Mouse (Mus musculus) hindbrain, embryonic 16.5 days (tissue): ENCODE data around the gene Cacna2d2. TPM values are rescaled to one million over a fixed set of nuclear protein-coding genes. Genes with fewer than 3 reads are reported as not detected.

ENCODE experiments used
- ATAC-seq: fragments of 200-750 bp; cut with Nextera tagmentation; 2 replicates; pipeline ENCODE4 v1.8.0; 2017; ENCODE audit warnings: moderate TSS enrichment, moderate library complexity
- H3K27ac ChIP-seq: fragments of 300-500 bp; sonication (generic); 2 replicates; pipeline ENCODE4 v1.5.1; 2014; ENCODE audit warnings: low read depth, mild to moderate bottlenecking, control low read depth, low read length, moderate library complexity
- H3K27me3 ChIP-seq: fragments of 300-500 bp; sonication (generic); replicated peaks from 2 replicates; pipeline ENCODE4 v1.6.1; 2014; ENCODE audit warnings: low read length; ENCODE audit not compliant: control insufficient read depth, insufficient read depth
- H3K36me3 ChIP-seq: fragments of 300-500 bp; sonication (generic); 2 replicates; pipeline ENCODE4 v1.6.1; 2014; ENCODE audit warnings: mild to moderate bottlenecking, low read length, moderate library complexity, mixed read lengths; ENCODE audit not compliant: control insufficient read depth, insufficient read depth
- H3K4me1 ChIP-seq: fragments of 300-500 bp; sonication (generic); 2 replicates; pipeline ENCODE4 v1.6.1; 2014; ENCODE audit warnings: low read depth, low read length; ENCODE audit not compliant: control insufficient read depth, insufficient read depth
- H3K4me2 ChIP-seq: fragments of 300-500 bp; sonication (generic); 2 replicates; pipeline ENCODE4 v1.6.1; 2014; ENCODE audit warnings: mild to moderate bottlenecking, low read length, control low read depth, moderate library complexity
- H3K4me3 ChIP-seq: fragments of 300-500 bp; sonication (generic); 2 replicates; pipeline ENCODE4 v1.5.1; 2014; ENCODE audit warnings: mild to moderate bottlenecking, low read length, control low read depth, moderate library complexity
- H3K9ac ChIP-seq: fragments of 300-500 bp; sonication (generic); 2 replicates; pipeline ENCODE4 v1.6.1; 2014; ENCODE audit warnings: low read depth, mild to moderate bottlenecking, control low read depth, low read length, moderate library complexity
- H3K9me3 ChIP-seq: fragments of 300-500 bp; sonication (generic); 2 replicates; pipeline ENCODE4 v1.6.1; 2014; ENCODE audit warnings: mild to moderate bottlenecking, low read length, moderate library complexity; ENCODE audit not compliant: control insufficient read depth
- WGBS: fragments of 180-500 bp; shearing (Covaris S2); extraction: QIAGEN DNeasy Blood & Tissue Kit; methylation state at CpG from one replicate; pipeline ENCODE4 v1.1.7; 2014; 5-methylcytosine and 5-hydroxymethylcytosine counted together
- polyA plus RNA-seq: library from polyadenylated mRNA; unstranded; fragments of >200 nt; fragmentation: Nextera tagmentation; extraction: Ambion mirVana; gene quantifications from 2 replicates; pipeline ENCODE4 v1.2.1, GENCODE M21; 2015

Gene Cacna2d2
- polyA plus RNA-seq, 1 experiment from 2014 or later, result 8.1 TPM

- Histone ChIP-seq H3K4me3 (no peak overlapping the region), H3K36me3 (no peaks in the 10 kb centered on the region), H3K4me2 (no peak overlapping the region), H3K27me3 (no peaks in the 10 kb centered on the region), H3K4me1 (no peaks in the 10 kb centered on the region; the same call in 1 of the 2 replicates), H3K9me3 (no peaks in the 10 kb centered on the region), H3K9ac (no peak overlapping the region; the same call in 1 of the 2 replicates), H3K27ac (no peak overlapping the region; the same call in 1 of the 2 replicates)
- no peak for ATAC-seq
- WGBS, result 21% methylated on average over 4 of the region's 4 CpGs
Observed at GRCm38 (mm10) chr9:107370106-107370463, 29.3 kb upstream of the Cacna2d2 start.

- Histone ChIP-seq H3K27me3 (no peaks in the 10 kb centered on the region), H3K4me1 (peaks cover 3% of the 10 kb centered on the region; the same call in 1 of the 2 replicates), H3K27ac (no peak overlapping the region), H3K36me3 (no peaks in the 10 kb centered on the region), H3K9me3 (no peaks in the 10 kb centered on the region), H3K4me3 (no peak overlapping the region), H3K4me2 (no peak overlapping the region), H3K9ac (no peak overlapping the region; the same call in 1 of the 2 replicates)
- WGBS, result 47% methylated on average over 4 of the region's 4 CpGs
- ATAC-seq, result no peak
Observed at GRCm38 (mm10) chr9:107372441-107372840, 27.0 kb upstream of the Cacna2d2 start.

- H3K27me3 ChIP-seq, result 0 out of 2 replicates have a peak, but pooled peaks cover 3% of the 10 kb centered on the region
- H3K9me3 ChIP-seq, result no peaks in the 10 kb centered on the region
- H3K27ac ChIP-seq, result no peak overlapping the region
- ATAC-seq, result no peak
- WGBS, result 11% methylated on average over 8 of the region's 8 CpGs
- H3K4me1 ChIP-seq, result peaks cover 8% of the 10 kb centered on the region
- no peak overlapping the region for H3K9ac ChIP-seq
- no peak overlapping the region for H3K4me3 ChIP-seq
- H3K36me3 ChIP-seq, result no peaks in the 10 kb centered on the region
- no peak overlapping the region for H3K4me2 ChIP-seq
Observed at GRCm38 (mm10) chr9:107374623-107375022, 24.8 kb upstream of the Cacna2d2 start.

- 12% methylated on average over 5 of the region's 5 CpGs for WGBS
- H3K27me3 ChIP-seq, result peaks cover 3% of the 10 kb centered on the region; the same call in 1 of the 2 replicates
- no peak for ATAC-seq
Observed at GRCm38 (mm10) chr9:107375451-107375850, 24.0 kb upstream of the Cacna2d2 start.

GRCm38 (mm10) chr9:107377961-107378512 lies 21.4 kb upstream of the Cacna2d2 start:
- peaks cover 8% of the 10 kb centered on the region for H3K4me1 ChIP-seq
- H3K9me3 ChIP-seq, result no peaks in the 10 kb centered on the region
- peaks cover 5% of the 10 kb centered on the region for H3K27me3 ChIP-seq
- peak overlapping the region; percentile 30 for H3K4me3 ChIP-seq
- peak overlapping the region; percentile 73 for H3K27ac ChIP-seq
- H3K36me3 ChIP-seq, result no peaks in the 10 kb centered on the region
- peak overlapping the region; percentile 56 for H3K4me2 ChIP-seq
- WGBS, result under 1% methylated on average over 35 of the region's 35 CpGs
- H3K9ac ChIP-seq, result peak overlapping the region; percentile 60
- ATAC-seq, result peak; percentile 80

More at GRCm38 (mm10) chr9:107375451-107375850, 24.0 kb upstream of the Cacna2d2 start:
- no peaks in the 10 kb centered on the region for H3K9me3 ChIP-seq
- no peak overlapping the region for H3K4me3 ChIP-seq
- H3K36me3 ChIP-seq, result no peaks in the 10 kb centered on the region
- H3K27ac ChIP-seq, result no peak overlapping the region
- H3K4me2 ChIP-seq, result no peak overlapping the region
- no peak overlapping the region for H3K9ac ChIP-seq
- peaks cover 8% of the 10 kb centered on the region for H3K4me1 ChIP-seq

GRCm38 (mm10) chr9:107381723-107382122 lies 17.7 kb upstream of the Cacna2d2 start:
- 15% methylated on average over 8 of the region's 8 CpGs for WGBS
- H3K36me3 ChIP-seq, result no peaks in the 10 kb centered on the region
- H3K9ac ChIP-seq, result no peak overlapping the region
- H3K27me3 ChIP-seq, result peaks cover 6% of the 10 kb centered on the region
- H3K4me1 ChIP-seq, result peaks cover 5% of the 10 kb centered on the region
- no peak overlapping the region for H3K27ac ChIP-seq
- H3K9me3 ChIP-seq, result no peaks in the 10 kb centered on the region
- no peak overlapping the region for H3K4me2 ChIP-seq
- no peak for ATAC-seq
- H3K4me3 ChIP-seq, result no peak overlapping the region

GRCm38 (mm10) chr9:107384396-107384795 lies 15.0 kb upstream of the Cacna2d2 start:
- Histone ChIP-seq H3K4me1 (no peaks in the 10 kb centered on the region), H3K4me3 (no peak overlapping the region), H3K9me3 (no peaks in the 10 kb centered on the region), H3K36me3 (no peaks in the 10 kb centered on the region), H3K27me3 (peaks cover 3% of the 10 kb centered on the region), H3K9ac (no peak overlapping the region), H3K27ac (no peak overlapping the region), H3K4me2 (no peak overlapping the region)
- no peak for ATAC-seq
- 21% methylated on average over 3 of the region's 3 CpGs for WGBS

- no peaks in the 10 kb centered on the region for H3K9me3 ChIP-seq
- no peak overlapping the region for H3K9ac ChIP-seq
- H3K4me3 ChIP-seq, result no peak overlapping the region
- ATAC-seq, result no peak
- 65% methylated on average over 3 of the region's 3 CpGs for WGBS
- no peak overlapping the region for H3K27ac ChIP-seq
- H3K4me2 ChIP-seq, result no peak overlapping the region
- no peaks in the 10 kb centered on the region for H3K36me3 ChIP-seq
- peaks cover 3% of the 10 kb centered on the region; the same call in 1 of the 2 replicates for H3K4me1 ChIP-seq
- peaks cover 3% of the 10 kb centered on the region; the same call in 1 of the 2 replicates for H3K27me3 ChIP-seq
Observed at GRCm38 (mm10) chr9:107386722-107387121, 12.7 kb upstream of the Cacna2d2 start.

- ATAC-seq, result no peak
- no peak overlapping the region for H3K4me3 ChIP-seq
- H3K27ac ChIP-seq, result no peak overlapping the region
- no peak overlapping the region for H3K9ac ChIP-seq
- H3K9me3 ChIP-seq, result no peaks in the 10 kb centered on the region
- H3K36me3 ChIP-seq, result no peaks in the 10 kb centered on the region
- peaks cover 3% of the 10 kb centered on the region; the same call in 1 of the 2 replicates for H3K4me1 ChIP-seq
- H3K4me2 ChIP-seq, result no peak overlapping the region
- 0 out of 2 replicates have a peak, but pooled peaks cover 3% of the 10 kb centered on the region for H3K27me3 ChIP-seq
- 98% methylated on average over 3 of the region's 3 CpGs for WGBS
Observed at GRCm38 (mm10) chr9:107387708-107388107, 11.7 kb upstream of the Cacna2d2 start.
